Mouse (Mus musculus) forebrain, embryonic 13.5 days (tissue): Measurements from ENCODE around the gene Tnfrsf19. TPM values are rescaled to one million over a fixed set of nuclear protein-coding genes. Genes with fewer than 3 reads are reported as not detected.

Source experiments
- ATAC-seq: fragments of 200-750 bp; cut with Nextera tagmentation; 2 replicates; pipeline ENCODE4 v1.8.0; 2017
- H3K27ac ChIP-seq: fragments of 300-500 bp; sonication (generic); 2 replicates; pipeline ENCODE4 v1.5.1; 2015; ENCODE audit warnings: inconsistent platforms, mild to moderate bottlenecking, moderate library complexity
- H3K27me3 ChIP-seq: fragments of 300-500 bp; sonication (generic); 2 replicates; pipeline ENCODE4 v1.6.1; 2015; ENCODE audit warnings: mild to moderate bottlenecking, inconsistent platforms
- H3K36me3 ChIP-seq: fragments of 300-500 bp; sonication (generic); 2 replicates; pipeline ENCODE4 v1.6.1; 2015; ENCODE audit warnings: mild to moderate bottlenecking, inconsistent platforms; ENCODE audit not compliant: poor library complexity, severe bottlenecking
- H3K4me1 ChIP-seq: fragments of 300-500 bp; sonication (generic); 2 replicates; pipeline ENCODE4 v1.6.1; 2015; ENCODE audit warnings: inconsistent platforms
- H3K4me2 ChIP-seq: fragments of 300-500 bp; sonication (generic); 2 replicates; pipeline ENCODE4 v1.6.1; 2015; ENCODE audit warnings: inconsistent platforms, mild to moderate bottlenecking, moderate library complexity
- H3K4me3 ChIP-seq: fragments of 300-500 bp; sonication (generic); 2 replicates; pipeline ENCODE4 v1.5.1; 2015; ENCODE audit warnings: mild to moderate bottlenecking, inconsistent platforms
- H3K9ac ChIP-seq: fragments of 300-500 bp; sonication (generic); 2 replicates; pipeline ENCODE4 v1.6.1; 2015; ENCODE audit warnings: mild to moderate bottlenecking, inconsistent platforms
- H3K9me3 ChIP-seq: fragments of 300-500 bp; sonication (generic); replicated peaks from 2 replicates; pipeline ENCODE4 v1.6.1; 2016; ENCODE audit warnings: inconsistent platforms
- WGBS: fragments of 180-500 bp; shearing (Covaris S2); methylation state at CpG from one replicate; pipeline ENCODE4 v1.1.7; 2015; 5-methylcytosine and 5-hydroxymethylcytosine counted together
- polyA plus RNA-seq: library from polyadenylated mRNA; unstranded; fragments of >200 nt; fragmentation: Nextera tagmentation; extraction: Ambion mirVana; gene quantifications from 2 replicates; pipeline ENCODE4 v1.2.1, GENCODE M21; 2015

Tnfrsf19 gene
- 61.3 and 84.4 TPM in 2 replicates for polyA plus RNA-seq

GRCm38 (mm10) chr14:61046091-61046681, at the start of gene Tnfrsf19:
Tnfrsf19 (minus strand) TSS chr14:61046490.
- peak; percentile 96 for ATAC-seq
- peak within 1 kb of the TSS; percentile 50 for H3K4me3 ChIP-seq
- peak within 1 kb of the TSS; percentile 82 for H3K27ac ChIP-seq
- H3K4me1 ChIP-seq, result peaks cover 48% of the 10 kb centered on the region
- H3K4me2 ChIP-seq, result peak within 1 kb of the TSS; percentile 74
- H3K9ac ChIP-seq, result peak within 1 kb of the TSS; percentile 70
- H3K36me3 ChIP-seq, result no peaks in the 10 kb centered on the region
- no peaks in the 10 kb centered on the region for H3K9me3 ChIP-seq
- WGBS, result under 1% methylated on average over 38 of the region's 38 CpGs
- peaks cover 27% of the 10 kb centered on the region for H3K27me3 ChIP-seq

GRCm38 (mm10) chr14:61092073-61092472, 45.8 kb upstream of the Tnfrsf19 start:
- H3K9ac ChIP-seq, result no peak overlapping the region
- H3K4me2 ChIP-seq, result no peak overlapping the region
- 90% methylated on average over 3 of the region's 3 CpGs for WGBS
- no peaks in the 10 kb centered on the region for H3K4me1 ChIP-seq
- ATAC-seq, result no peak
- H3K9me3 ChIP-seq, result no peaks in the 10 kb centered on the region
- no peak overlapping the region for H3K27ac ChIP-seq
- no peaks in the 10 kb centered on the region for H3K27me3 ChIP-seq
- no peaks in the 10 kb centered on the region for H3K36me3 ChIP-seq
- no peak overlapping the region for H3K4me3 ChIP-seq

- Histone ChIP-seq H3K9me3 (no peaks in the 10 kb centered on the region), H3K4me3 (no peak overlapping the region), H3K36me3 (no peaks in the 10 kb centered on the region), H3K4me2 (no peak overlapping the region), H3K27ac (no peak overlapping the region), H3K4me1 (no peaks in the 10 kb centered on the region), H3K27me3 (no peaks in the 10 kb centered on the region), H3K9ac (no peak overlapping the region)
- 82% methylated on average over 5 of the region's 5 CpGs for WGBS
- ATAC-seq, result no peak
Observed at GRCm38 (mm10) chr14:61090955-61091354, 44.7 kb upstream of the Tnfrsf19 start.

GRCm38 (mm10) chr14:61088187-61088586, 41.9 kb upstream of the Tnfrsf19 start:
- no peaks in the 10 kb centered on the region for H3K9me3 ChIP-seq
- 81% methylated on average over 8 of the region's 8 CpGs for WGBS
- H3K4me3 ChIP-seq, result no peak overlapping the region
- no peaks in the 10 kb centered on the region for H3K36me3 ChIP-seq
- no peak for ATAC-seq
- H3K4me1 ChIP-seq, result no peaks in the 10 kb centered on the region
- H3K9ac ChIP-seq, result no peak overlapping the region
- no peak overlapping the region for H3K4me2 ChIP-seq
- H3K27ac ChIP-seq, result no peak overlapping the region
- H3K27me3 ChIP-seq, result no peaks in the 10 kb centered on the region

GRCm38 (mm10) chr14:61085325-61085724, 39.0 kb upstream of the Tnfrsf19 start:
- WGBS, result 65% methylated on average over 3 of the region's 3 CpGs
- Histone ChIP-seq H3K9me3 (no peaks in the 10 kb centered on the region), H3K9ac (no peak overlapping the region), H3K4me1 (no peaks in the 10 kb centered on the region), H3K27ac (no peak overlapping the region), H3K36me3 (no peaks in the 10 kb centered on the region), H3K27me3 (no peaks in the 10 kb centered on the region), H3K4me2 (no peak overlapping the region), H3K4me3 (no peak overlapping the region)
- ATAC-seq, result no peak

GRCm38 (mm10) chr14:61069555-61069954, 23.3 kb upstream of the Tnfrsf19 start:
- Histone ChIP-seq H3K4me2 (no peak overlapping the region), H3K9ac (no peak overlapping the region), H3K36me3 (no peaks in the 10 kb centered on the region), H3K27me3 (no peaks in the 10 kb centered on the region), H3K4me1 (no peaks in the 10 kb centered on the region), H3K4me3 (no peak overlapping the region), H3K27ac (no peak overlapping the region), H3K9me3 (no peaks in the 10 kb centered on the region)
- ATAC-seq, result no peak
- 81% methylated on average over 1 of the region's 1 CpGs for WGBS

- Histone ChIP-seq H3K36me3 (no peaks in the 10 kb centered on the region), H3K4me1 (peaks cover 17% of the 10 kb centered on the region), H3K4me3 (no peak overlapping the region), H3K27me3 (peaks cover 14% of the 10 kb centered on the region), H3K4me2 (no peak overlapping the region), H3K27ac (no peak overlapping the region), H3K9me3 (no peaks in the 10 kb centered on the region), H3K9ac (no peak overlapping the region)
- ATAC-seq, result 0 out of 2 replicates have a peak, but pooled peaks have one; percentile 13
- 13% methylated on average over 3 of the region's 3 CpGs for WGBS
Observed at GRCm38 (mm10) chr14:61061729-61062128, 15.4 kb upstream of the Tnfrsf19 start.

GRCm38 (mm10) chr14:61059316-61059945, 13.1 kb upstream of the Tnfrsf19 start:
- 96% methylated on average over 9 of the region's 9 CpGs for WGBS
- Histone ChIP-seq H3K4me1 (peaks cover 33% of the 10 kb centered on the region), H3K27ac (no peak overlapping the region), H3K27me3 (peaks cover 30% of the 10 kb centered on the region), H3K4me3 (no peak overlapping the region), H3K9me3 (no peaks in the 10 kb centered on the region), H3K36me3 (no peaks in the 10 kb centered on the region), H3K9ac (no peak overlapping the region), H3K4me2 (no peak overlapping the region)
- no peak for ATAC-seq

GRCm38 (mm10) chr14:61056962-61057361, 10.7 kb upstream of the Tnfrsf19 start:
- H3K36me3 ChIP-seq, result no peaks in the 10 kb centered on the region
- 13% methylated on average over 11 of the region's 11 CpGs for WGBS
- H3K9me3 ChIP-seq, result no peaks in the 10 kb centered on the region
- peak overlapping the region; percentile 60; the same call in 1 of the 2 replicates for H3K9ac ChIP-seq
- H3K27ac ChIP-seq, result no peak overlapping the region
- ATAC-seq, result no peak
- H3K4me3 ChIP-seq, result peak overlapping the region; percentile 30
- H3K27me3 ChIP-seq, result peaks cover 30% of the 10 kb centered on the region
- H3K4me1 ChIP-seq, result peaks cover 32% of the 10 kb centered on the region
- peak overlapping the region; percentile 61 for H3K4me2 ChIP-seq

- Histone ChIP-seq H3K9ac (peak overlapping the region; percentile 60), H3K9me3 (no peaks in the 10 kb centered on the region), H3K36me3 (no peaks in the 10 kb centered on the region), H3K4me2 (peak overlapping the region; percentile 61), H3K4me3 (peak overlapping the region; percentile 30), H3K4me1 (peaks cover 28% of the 10 kb centered on the region), H3K27me3 (peaks cover 30% of the 10 kb centered on the region), H3K27ac (no peak overlapping the region)
- ATAC-seq, result no peak
- WGBS, result 2% methylated on average over 16 of the region's 16 CpGs
Observed at GRCm38 (mm10) chr14:61056445-61056844, 10.2 kb upstream of the Tnfrsf19 start.

GRCm38 (mm10) chr14:61055864-61056263, 9.6 kb upstream of the Tnfrsf19 start:
- Histone ChIP-seq H3K9me3 (no peaks in the 10 kb centered on the region), H3K9ac (peak overlapping the region; percentile 60; the same call in 1 of the 2 replicates), H3K27me3 (peaks cover 30% of the 10 kb centered on the region), H3K4me2 (peak overlapping the region; percentile 61), H3K36me3 (no peaks in the 10 kb centered on the region), H3K4me1 (peaks cover 29% of the 10 kb centered on the region), H3K27ac (no peak overlapping the region), H3K4me3 (peak overlapping the region; percentile 30)
- WGBS, result 50% methylated on average over 1 of the region's 1 CpGs
- no peak for ATAC-seq

GRCm38 (mm10) chr14:61052163-61052562, 5.9 kb upstream of the Tnfrsf19 start:
- 92% methylated on average over 3 of the region's 3 CpGs for WGBS
- peaks cover 35% of the 10 kb centered on the region for H3K4me1 ChIP-seq
- no peak overlapping the region for H3K4me3 ChIP-seq
- H3K9ac ChIP-seq, result no peak overlapping the region
- no peak overlapping the region for H3K27ac ChIP-seq
- no peaks in the 10 kb centered on the region for H3K36me3 ChIP-seq
- H3K27me3 ChIP-seq, result peaks cover 36% of the 10 kb centered on the region
- H3K9me3 ChIP-seq, result no peaks in the 10 kb centered on the region
- H3K4me2 ChIP-seq, result no peak overlapping the region
- ATAC-seq, result no peak
